Mouse (Mus musculus): Measurements from ENCODE around the gene Tgfa. TPM values are rescaled to one million over a fixed set of nuclear protein-coding genes. Genes with fewer than 3 reads are reported as not detected.
A peak's percentile ranks its signal among the peaks of the same experiment; 100 is the strongest.

Tgfa gene
- polyA plus RNA-seq, 1 experiment from 2014 or later, result 12.6 TPM

- H3K4me1 ChIP-seq, result peaks cover 29% of the 10 kb centered on the region
- H3K27ac ChIP-seq (replicated peaks), result peak overlapping the region; percentile 85
- no peaks in the 10 kb centered on the region for H3K36me3 ChIP-seq
- WGBS, result 24% methylated on average over 1 of the region's 1 CpGs
- H3K9ac ChIP-seq (replicated peaks), result no peak overlapping the region
- H3K4me3 ChIP-seq, result no peak overlapping the region
- no peak overlapping the region for H3K4me2 ChIP-seq (replicated peaks)
- H3K27me3 ChIP-seq, result no peaks in the 10 kb centered on the region
- ATAC-seq (replicated peaks), result no peak
- no peaks in the 10 kb centered on the region for H3K9me3 ChIP-seq
These were observed 53.5 kb downstream of the Tgfa start for GRCm38 (mm10) chr6:86248562-86248961.

DNA sequence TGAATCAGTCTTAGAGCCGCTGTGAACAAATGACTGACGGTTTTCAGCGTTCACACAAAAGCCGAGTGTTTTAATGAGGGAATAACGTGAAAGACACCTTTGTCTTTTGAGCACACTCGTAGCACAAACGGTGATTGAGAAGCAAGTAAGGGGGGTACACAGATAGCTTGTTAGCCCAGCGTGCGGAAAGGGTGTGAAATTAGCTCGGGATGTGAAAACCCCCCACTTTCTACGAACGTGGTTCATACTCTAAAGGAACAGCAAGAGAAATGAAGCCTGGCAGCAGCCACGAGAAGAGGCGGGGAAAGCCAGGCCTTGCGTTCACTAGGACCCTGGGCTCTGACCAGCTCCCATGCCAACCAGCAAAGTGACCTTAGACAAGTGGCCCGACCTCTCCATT, 54.0 kb downstream of the Tgfa start:
- Histone ChIP-seq H3K4me2 (replicated peaks) (peak overlapping the region; percentile 24; the same call in 1 of the 2 replicates), H3K4me1 (peaks cover 29% of the 10 kb centered on the region), H3K9ac (replicated peaks) (no peak overlapping the region; the same call in 1 of the 2 replicates), H3K27me3 (no peaks in the 10 kb centered on the region), H3K4me3 (no peak overlapping the region), H3K27ac (replicated peaks) (peak overlapping the region; percentile 85), H3K9me3 (no peaks in the 10 kb centered on the region), H3K36me3 (no peaks in the 10 kb centered on the region)
- peak; percentile 77 for ATAC-seq (replicated peaks)
- 5% methylated on average over 16 of the region's 16 CpGs for WGBS

DNA sequence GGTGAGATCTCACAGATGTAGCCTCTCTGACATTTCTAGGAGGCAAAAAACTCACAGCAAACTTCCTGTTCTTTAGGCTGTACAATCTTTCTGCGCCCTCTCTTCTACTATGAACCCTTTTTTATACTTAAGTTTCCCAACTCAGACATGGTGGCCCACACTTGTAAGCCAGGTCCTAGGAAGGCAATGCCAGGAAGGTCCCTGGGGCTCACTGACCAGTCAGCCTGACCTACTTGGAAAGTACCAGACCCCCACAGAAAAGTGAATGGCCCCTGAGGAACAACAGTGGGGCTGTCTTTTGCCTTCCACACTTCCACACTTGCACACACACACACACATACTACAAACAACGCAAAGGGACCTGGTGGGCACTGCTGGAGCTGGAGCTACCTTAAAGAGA, 55.2 kb downstream of the Tgfa start:
- Histone ChIP-seq H3K36me3 (no peaks in the 10 kb centered on the region), H3K4me1 (peaks cover 29% of the 10 kb centered on the region), H3K4me2 (replicated peaks) (no peak overlapping the region), H3K27ac (replicated peaks) (peak overlapping the region; percentile 85; the same call in 1 of the 2 replicates), H3K4me3 (no peak overlapping the region), H3K9me3 (no peaks in the 10 kb centered on the region), H3K9ac (replicated peaks) (no peak overlapping the region), H3K27me3 (no peaks in the 10 kb centered on the region)
- no peak for ATAC-seq (replicated peaks)
- WGBS, result 99% methylated on average over 2 of the region's 2 CpGs

DNA sequence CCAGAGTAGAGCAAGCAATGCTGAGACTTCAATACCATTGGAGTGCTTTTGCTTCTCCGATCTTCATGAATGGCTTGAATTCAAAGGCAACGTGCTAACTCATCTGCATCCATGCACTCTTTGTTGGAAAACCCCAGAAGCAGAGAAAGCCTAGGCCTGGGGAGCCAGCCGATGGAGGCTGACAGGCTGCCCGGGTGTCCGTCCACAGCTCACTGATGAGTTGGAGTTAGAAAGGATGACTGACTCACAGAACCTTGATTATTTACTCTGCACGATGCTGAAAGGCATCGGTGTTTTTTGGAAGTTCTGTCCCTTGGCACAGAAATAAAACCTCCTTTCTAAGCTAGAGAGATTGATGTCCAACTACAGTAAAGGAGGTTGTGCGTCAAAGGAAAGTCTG, 55.8 kb downstream of the Tgfa start:
- H3K4me3 ChIP-seq, result no peak overlapping the region
- no peak for ATAC-seq (replicated peaks)
- no peak overlapping the region for H3K9ac ChIP-seq (replicated peaks)
- H3K27ac ChIP-seq (replicated peaks), result peak overlapping the region; percentile 46
- 50% methylated on average over 8 of the region's 8 CpGs for WGBS
- no peaks in the 10 kb centered on the region for H3K27me3 ChIP-seq
- H3K4me1 ChIP-seq, result peaks cover 29% of the 10 kb centered on the region
- no peaks in the 10 kb centered on the region for H3K36me3 ChIP-seq
- H3K4me2 ChIP-seq (replicated peaks), result no peak overlapping the region
- H3K9me3 ChIP-seq, result no peaks in the 10 kb centered on the region

- no peaks in the 10 kb centered on the region for H3K9me3 ChIP-seq
- no peak overlapping the region for H3K9ac ChIP-seq (replicated peaks)
- no peak for ATAC-seq (replicated peaks)
- no peak overlapping the region for H3K4me3 ChIP-seq
- WGBS, result 81% methylated on average over 10 of the region's 10 CpGs
- H3K27me3 ChIP-seq, result no peaks in the 10 kb centered on the region
- peaks cover 24% of the 10 kb centered on the region for H3K4me1 ChIP-seq
- no peaks in the 10 kb centered on the region for H3K36me3 ChIP-seq
- H3K4me2 ChIP-seq (replicated peaks), result no peak overlapping the region
- H3K27ac ChIP-seq (replicated peaks), result no peak overlapping the region
These were observed 57.4 kb downstream of the Tgfa start for GRCm38 (mm10) chr6:86252176-86253125.

- Histone ChIP-seq H3K4me3 (no peak overlapping the region), H3K36me3 (no peaks in the 10 kb centered on the region), H3K9ac (replicated peaks) (no peak overlapping the region), H3K4me1 (0 out of 2 replicates have a peak, but pooled peaks cover 4% of the 10 kb centered on the region), H3K9me3 (no peaks in the 10 kb centered on the region), H3K27ac (replicated peaks) (no peak overlapping the region), H3K27me3 (no peaks in the 10 kb centered on the region), H3K4me2 (replicated peaks) (no peak overlapping the region)
- no peak for ATAC-seq (replicated peaks)
- WGBS, result 95% methylated on average over 9 of the region's 9 CpGs
These were observed 60.9 kb downstream of the Tgfa start for GRCm38 (mm10) chr6:86255899-86256298.

- 91% methylated on average over 6 of the region's 6 CpGs for WGBS
- H3K4me3 ChIP-seq, result no peak overlapping the region
- ATAC-seq (replicated peaks), result no peak
These were observed 64.2 kb downstream of the Tgfa start for GRCm38 (mm10) chr6:86259242-86259641.

GRCm38 (mm10) chr6:86260322-86261050, 65.5 kb downstream of the Tgfa start:
- no peaks in the 10 kb centered on the region for H3K36me3 ChIP-seq
- no peak overlapping the region for H3K9ac ChIP-seq (replicated peaks)
- H3K4me3 ChIP-seq, result no peak overlapping the region
- H3K9me3 ChIP-seq, result no peaks in the 10 kb centered on the region
- no peaks in the 10 kb centered on the region for H3K27me3 ChIP-seq
- no peak for ATAC-seq (replicated peaks)
- no peak overlapping the region for H3K4me2 ChIP-seq (replicated peaks)
- 72% methylated on average over 7 of the region's 7 CpGs for WGBS
- H3K27ac ChIP-seq (replicated peaks), result no peak overlapping the region
- H3K4me1 ChIP-seq, result no peaks in the 10 kb centered on the region

More at GRCm38 (mm10) chr6:86259242-86259641, 64.2 kb downstream of the Tgfa start:
- H3K27ac ChIP-seq (replicated peaks), result no peak overlapping the region
- H3K4me2 ChIP-seq (replicated peaks), result no peak overlapping the region
- H3K4me1 ChIP-seq, result no peaks in the 10 kb centered on the region
- no peaks in the 10 kb centered on the region for H3K36me3 ChIP-seq
- no peak overlapping the region for H3K9ac ChIP-seq (replicated peaks)
- H3K9me3 ChIP-seq, result no peaks in the 10 kb centered on the region
- no peaks in the 10 kb centered on the region for H3K27me3 ChIP-seq

- H3K27me3 ChIP-seq, result no peaks in the 10 kb centered on the region
- no peak overlapping the region for H3K9ac ChIP-seq (replicated peaks)
- WGBS, result 81% methylated on average over 5 of the region's 5 CpGs
- no peak overlapping the region for H3K4me3 ChIP-seq
- no peak overlapping the region for H3K27ac ChIP-seq (replicated peaks)
- no peaks in the 10 kb centered on the region for H3K4me1 ChIP-seq
- no peaks in the 10 kb centered on the region for H3K36me3 ChIP-seq
- H3K9me3 ChIP-seq, result no peaks in the 10 kb centered on the region
- ATAC-seq (replicated peaks), result no peak
- no peak overlapping the region for H3K4me2 ChIP-seq (replicated peaks)
These were observed 71.8 kb downstream of the Tgfa start for GRCm38 (mm10) chr6:86266786-86267185.

- Histone ChIP-seq H3K4me3 (no peak overlapping the region), H3K9ac (replicated peaks) (no peak overlapping the region), H3K36me3 (no peaks in the 10 kb centered on the region), H3K27me3 (no peaks in the 10 kb centered on the region), H3K9me3 (no peaks in the 10 kb centered on the region), H3K4me2 (replicated peaks) (no peak overlapping the region), H3K4me1 (no peaks in the 10 kb centered on the region), H3K27ac (replicated peaks) (no peak overlapping the region)
- no peak for ATAC-seq (replicated peaks)
- WGBS, result 80% methylated on average over 8 of the region's 8 CpGs
These were observed 75.5 kb downstream of the Tgfa start for GRCm38 (mm10) chr6:86270373-86271068.

DNA sequence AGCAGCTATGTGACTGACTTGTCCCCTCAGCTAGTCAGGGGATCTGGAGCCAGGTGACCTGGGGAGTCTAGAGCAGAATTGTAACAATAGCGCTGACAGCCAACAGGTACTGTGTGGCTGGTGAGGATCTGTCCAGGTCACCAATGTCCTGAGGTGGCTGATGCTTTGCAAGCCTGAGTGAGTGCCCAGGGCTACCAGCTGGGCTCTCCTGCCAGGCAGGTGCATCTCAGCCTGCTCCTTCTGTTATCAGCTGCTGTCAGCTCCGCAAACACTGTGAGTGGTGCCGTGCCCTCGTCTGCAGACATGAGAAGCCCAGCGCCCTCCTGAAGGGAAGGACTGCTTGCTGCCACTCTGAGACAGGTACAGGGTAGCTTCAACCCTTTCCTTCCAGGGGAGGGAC, 76.1 kb downstream of the Tgfa start:
- Histone ChIP-seq H3K4me3 (no peak overlapping the region), H3K36me3 (no peaks in the 10 kb centered on the region), H3K4me2 (replicated peaks) (no peak overlapping the region), H3K4me1 (no peaks in the 10 kb centered on the region), H3K27ac (replicated peaks) (no peak overlapping the region), H3K9ac (replicated peaks) (no peak overlapping the region), H3K27me3 (no peaks in the 10 kb centered on the region), H3K9me3 (no peaks in the 10 kb centered on the region)
- ATAC-seq (replicated peaks), result no peak
- 89% methylated on average over 5 of the region's 5 CpGs for WGBS

- H3K4me2 ChIP-seq (replicated peaks), result no peak overlapping the region
These were observed 80.7 kb downstream of the Tgfa start for GRCm38 (mm10) chr6:86275704-86276103.

More at GRCm38 (mm10) chr6:86275704-86276103, 80.7 kb downstream of the Tgfa start:
- Histone ChIP-seq H3K4me3 (no peak overlapping the region), H3K4me1 (no peaks in the 10 kb centered on the region), H3K36me3 (no peaks in the 10 kb centered on the region), H3K9me3 (no peaks in the 10 kb centered on the region), H3K27me3 (no peaks in the 10 kb centered on the region), H3K27ac (replicated peaks) (no peak overlapping the region), H3K9ac (replicated peaks) (no peak overlapping the region)
- no peak for ATAC-seq (replicated peaks)
- WGBS, result 92% methylated on average over 4 of the region's 4 CpGs

Data from forebrain, embryonic 15.5 days (tissue).